Mouse (Mus musculus) cerebellum, adult 2 months (tissue): ENCODE results near the gene Borcs6.
"Not testable (repeated sequence)": the region's sequence is repeated elsewhere in the genome, so short reads cannot be mapped to it uniquely, and the experiment has no call there.

ENCODE experiments used
- CTCF ChIP-seq: fragments of 200-500 bp; IDR thresholded peaks from 2 replicates; pipeline ENCODE4 v1.5.1; 2011; ENCODE audit warnings: low read depth, mild to moderate bottlenecking, control low read depth, low read length, moderate library complexity, borderline replicate concordance; ENCODE audit not compliant: insufficient read depth
- POLR2A ChIP-seq: fragments of 200-500 bp; IDR thresholded peaks from 2 replicates; pipeline ENCODE4 v1.6.1; 2011; ENCODE audit warnings: low read length, control low read depth, borderline replicate concordance; ENCODE audit not compliant: insufficient read depth

GRCm38 (mm10) chr11:69011445-69011844 is 48.1 kb upstream of the Borcs6 start:
- not testable (repeated sequence) for TF ChIP-seq CTCF, POLR2A
